Mouse (Mus musculus): Measurements from ENCODE around the gene Olfr430. TPM values are rescaled to one million over a fixed set of nuclear protein-coding genes. Genes with fewer than 3 reads are reported as not detected.
"Not testable (repeated sequence)": the region's sequence is repeated elsewhere in the genome, so short reads cannot be mapped to it uniquely, and the experiment has no call there.

Olfr430 gene
- not detected in 2 replicates for polyA plus RNA-seq (2014; fragmentation: Nextera tagmentation; extraction: Ambion mirVana)

DNA sequence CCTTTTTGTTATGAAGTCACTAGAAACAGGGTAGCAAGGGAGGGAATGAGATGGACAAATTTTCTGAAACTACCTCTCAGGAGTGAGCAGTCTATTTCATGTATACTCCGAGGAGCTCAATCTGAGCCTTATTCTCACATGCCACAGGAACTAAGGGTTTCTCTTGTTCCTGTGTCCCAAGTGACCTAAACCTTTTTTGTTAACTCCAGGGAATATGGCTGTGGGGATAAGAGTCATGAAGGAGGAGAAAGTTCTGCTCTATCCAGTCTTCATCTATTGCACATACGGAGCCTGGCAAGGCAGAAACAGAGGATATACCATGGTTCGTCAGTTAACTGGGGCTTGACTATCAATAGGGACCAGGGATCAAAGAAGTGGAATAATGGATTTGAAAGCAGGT lies at the start of gene Olfr430:
Gene Olfr430 (plus strand): TSS at position 301 of the 400 bp plus-strand sequence.
- 94% methylated on average over 3 of the region's 3 CpGs for WGBS
- H3K4me3 ChIP-seq (ENCODE audit: low read depth, low read length) = no peak within 1 kb of the TSS
- ATAC-seq (ENCODE audit: insufficient number of reproducible peaks, low FRiP score, low TSS enrichment, low read depth) (no peak), DNase-seq (ENCODE audit: low spot score) (no peak)
- H3K4me2 ChIP-seq (ENCODE audit: low read depth, severe bottlenecking) = no peak within 1 kb of the TSS
- no peaks in the 10 kb centered on the region for H3K9me3 ChIP-seq (ENCODE audit: control insufficient read depth, low read length)
- H3K27ac ChIP-seq (replicated peaks; ENCODE audit: low read depth, low read length) = no peak within 1 kb of the TSS
- no peaks in the 10 kb centered on the region for H3K27me3 ChIP-seq (ENCODE audit: control insufficient read depth, insufficient read depth, low read length)
- no peaks in the 10 kb centered on the region for H3K4me1 ChIP-seq (ENCODE audit: control insufficient read depth, insufficient read depth, low read length)
- no peaks in the 10 kb centered on the region for H3K36me3 ChIP-seq (ENCODE audit: control insufficient read depth, insufficient read depth, low read length)
- no peak within 1 kb of the TSS for H3K9ac ChIP-seq (ENCODE audit: low read length)

DNA sequence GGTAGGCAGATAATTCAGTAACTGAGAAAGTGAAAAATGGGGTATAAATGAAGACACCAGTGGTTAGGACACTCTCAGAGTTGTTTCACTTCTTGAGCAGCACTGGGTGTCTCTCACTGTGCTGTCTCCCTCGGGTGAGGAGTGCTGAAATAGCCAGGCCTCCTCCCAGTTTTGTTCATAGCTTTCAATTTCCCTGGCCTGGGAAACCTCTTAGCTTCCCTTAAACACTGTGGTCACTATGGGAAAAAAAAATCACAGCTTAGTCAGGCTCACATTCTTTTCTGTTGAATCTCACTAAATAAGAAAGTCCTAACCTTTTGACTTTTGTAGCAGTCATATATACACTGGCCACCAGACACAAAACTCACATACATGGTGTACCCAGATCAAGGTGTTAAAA lies 34.7 kb upstream of the Olfr430 start, which contains the start of gene Ifi205:
Gene Ifi205 (minus strand): TSS at position 113 of the 400 bp plus-strand sequence.
- no peak within 1 kb of the TSS for H3K27ac ChIP-seq (replicated peaks; ENCODE audit: low read depth, low read length)
- no peaks in the 10 kb centered on the region for H3K36me3 ChIP-seq (ENCODE audit: control insufficient read depth, insufficient read depth, low read length)
- WGBS = 50% methylated on average over 1 of the region's 1 CpGs

DNA sequence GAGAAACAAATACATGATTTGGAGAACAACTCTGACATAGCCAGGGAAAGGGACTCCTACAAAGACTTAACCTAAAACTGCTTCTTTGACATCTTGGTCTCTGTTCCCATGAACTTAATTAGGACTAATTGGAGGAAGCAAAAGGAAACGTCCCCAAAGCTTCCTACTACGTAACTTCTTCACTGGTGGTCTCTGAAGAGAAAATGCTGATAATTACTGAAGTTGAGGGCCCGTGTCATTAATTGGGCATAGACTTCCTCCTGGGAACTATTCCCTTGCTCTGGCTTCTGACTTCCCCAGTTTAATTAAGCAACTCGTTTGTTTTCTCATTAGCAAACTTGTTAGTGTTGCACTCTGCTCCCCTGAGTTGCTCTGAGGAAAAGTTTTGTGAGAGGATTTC lies 30.6 kb upstream of the Olfr430 start:
- DNase-seq (ENCODE audit: low spot score) = no peak
- H3K9ac ChIP-seq (ENCODE audit: low read length) = no peak overlapping the region
- no peak overlapping the region for H3K4me3 ChIP-seq (ENCODE audit: low read depth, low read length)
- H3K4me1 ChIP-seq (ENCODE audit: control insufficient read depth, insufficient read depth, low read length) = no peaks in the 10 kb centered on the region
- no peaks in the 10 kb centered on the region for H3K36me3 ChIP-seq (ENCODE audit: control insufficient read depth, insufficient read depth, low read length)
- no peak for ATAC-seq (ENCODE audit: insufficient number of reproducible peaks, low FRiP score, low TSS enrichment, low read depth)
- 33% methylated on average over 4 of the region's 4 CpGs for WGBS
- H3K27me3 ChIP-seq (ENCODE audit: control insufficient read depth, insufficient read depth, low read length) = no peaks in the 10 kb centered on the region
- no peaks in the 10 kb centered on the region for H3K9me3 ChIP-seq (ENCODE audit: control insufficient read depth, low read length)
- no peak overlapping the region for H3K4me2 ChIP-seq (ENCODE audit: low read depth, severe bottlenecking)
- H3K27ac ChIP-seq (replicated peaks; ENCODE audit: low read depth, low read length) = no peak overlapping the region

More for the DNA sequence above, 34.7 kb upstream of the Olfr430 start, which contains the start of gene Ifi205:
- no peaks in the 10 kb centered on the region for H3K4me1 ChIP-seq (ENCODE audit: control insufficient read depth, insufficient read depth, low read length)
- H3K4me3 ChIP-seq (ENCODE audit: low read depth, low read length) = no peak within 1 kb of the TSS
- no peak within 1 kb of the TSS for H3K4me2 ChIP-seq (ENCODE audit: low read depth, severe bottlenecking)
- no peak for ATAC-seq (ENCODE audit: insufficient number of reproducible peaks, low FRiP score, low TSS enrichment, low read depth)
- DNase-seq (ENCODE audit: low spot score) = no peak
- no peaks in the 10 kb centered on the region for H3K9me3 ChIP-seq (ENCODE audit: control insufficient read depth, low read length)
- no peaks in the 10 kb centered on the region for H3K27me3 ChIP-seq (ENCODE audit: control insufficient read depth, insufficient read depth, low read length)
- no peak within 1 kb of the TSS for H3K9ac ChIP-seq (ENCODE audit: low read length)

DNA sequence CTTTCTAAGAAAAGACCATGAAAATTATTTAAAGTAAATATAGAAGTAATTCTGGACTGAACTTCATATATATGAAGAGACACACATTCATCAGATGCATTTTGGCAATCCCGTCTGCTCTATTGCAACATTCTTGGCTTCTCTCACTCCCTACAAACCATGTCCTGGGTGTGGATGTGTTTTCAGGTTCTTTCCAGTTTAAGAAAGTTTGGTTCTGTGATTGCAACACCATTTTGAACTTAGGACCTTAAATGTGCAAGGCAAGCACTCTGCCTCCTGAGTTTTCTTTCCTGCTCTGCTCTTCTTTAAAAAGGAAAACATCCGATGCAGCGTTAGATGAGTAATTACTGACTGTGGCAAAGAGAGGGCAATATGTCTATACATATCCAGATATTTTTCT lies 27.9 kb upstream of the Olfr430 start:
- no peak for ATAC-seq (ENCODE audit: insufficient number of reproducible peaks, low FRiP score, low TSS enrichment, low read depth)

DNA sequence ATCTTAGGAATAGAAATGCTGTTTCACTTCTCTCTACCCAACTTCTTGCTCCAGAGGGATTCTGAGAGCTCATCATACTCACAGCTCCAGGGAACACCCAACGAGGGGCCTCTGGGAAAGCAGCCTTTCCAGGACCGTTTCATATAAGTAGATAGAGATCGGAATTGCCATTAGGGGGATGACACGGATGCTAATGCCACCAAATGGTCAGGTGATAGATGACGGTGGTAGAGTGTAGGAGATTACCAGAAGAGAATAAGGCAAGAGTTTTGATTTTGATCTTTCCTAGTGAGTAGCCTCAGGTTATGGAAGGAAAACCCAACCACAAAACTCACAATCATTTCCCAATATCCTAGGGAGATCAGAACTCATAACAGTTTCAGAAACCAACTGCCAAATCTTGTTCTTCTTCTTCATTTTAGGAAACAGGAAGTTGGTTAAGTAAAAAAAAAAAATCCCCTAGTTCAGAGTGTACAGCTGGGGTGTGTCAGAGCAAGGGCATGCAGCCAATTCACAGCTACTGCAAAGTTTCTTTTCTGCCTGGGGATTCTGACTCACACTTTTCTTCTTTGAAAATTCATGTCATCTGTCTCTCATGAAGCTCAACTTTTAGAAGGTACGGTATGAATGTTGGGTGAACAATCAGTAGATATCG lies 25.8 kb upstream of the Olfr430 start, which contains the start of gene Olfr433:
Gene Olfr433 (plus strand): TSS at position 183 of the 655 bp plus-strand sequence.
- H3K36me3 ChIP-seq (ENCODE audit: control insufficient read depth, insufficient read depth, low read length) = no peaks in the 10 kb centered on the region
- 79% methylated on average over 7 of the region's 7 CpGs for WGBS
- H3K9me3 ChIP-seq (ENCODE audit: control insufficient read depth, low read length) = no peaks in the 10 kb centered on the region
- no peak within 1 kb of the TSS for H3K27ac ChIP-seq (replicated peaks; ENCODE audit: low read depth, low read length)
- no peaks in the 10 kb centered on the region for H3K4me1 ChIP-seq (ENCODE audit: control insufficient read depth, insufficient read depth, low read length)
- no peak within 1 kb of the TSS for H3K9ac ChIP-seq (ENCODE audit: low read length)
- H3K4me2 ChIP-seq (ENCODE audit: low read depth, severe bottlenecking) = no peak within 1 kb of the TSS
- ATAC-seq (ENCODE audit: insufficient number of reproducible peaks, low FRiP score, low TSS enrichment, low read depth) (no peak), DNase-seq (ENCODE audit: low spot score) (no peak)
- no peak within 1 kb of the TSS for H3K4me3 ChIP-seq (ENCODE audit: low read depth, low read length)
- H3K27me3 ChIP-seq (ENCODE audit: control insufficient read depth, insufficient read depth, low read length) = no peaks in the 10 kb centered on the region

More for the DNA sequence above, 27.9 kb upstream of the Olfr430 start:
- no peak overlapping the region for H3K9ac ChIP-seq (ENCODE audit: low read length)
- no peaks in the 10 kb centered on the region for H3K4me1 ChIP-seq (ENCODE audit: control insufficient read depth, insufficient read depth, low read length)
- H3K4me2 ChIP-seq (ENCODE audit: low read depth, severe bottlenecking) = no peak overlapping the region
- H3K27me3 ChIP-seq (ENCODE audit: control insufficient read depth, insufficient read depth, low read length) = no peaks in the 10 kb centered on the region
- WGBS = 90% methylated on average over 3 of the region's 3 CpGs
- no peak overlapping the region for H3K4me3 ChIP-seq (ENCODE audit: low read depth, low read length)
- no peak overlapping the region for H3K27ac ChIP-seq (replicated peaks; ENCODE audit: low read depth, low read length)
- H3K36me3 ChIP-seq (ENCODE audit: control insufficient read depth, insufficient read depth, low read length) = no peaks in the 10 kb centered on the region
- no peak for DNase-seq (ENCODE audit: low spot score)
- no peaks in the 10 kb centered on the region for H3K9me3 ChIP-seq (ENCODE audit: control insufficient read depth, low read length)

DNA sequence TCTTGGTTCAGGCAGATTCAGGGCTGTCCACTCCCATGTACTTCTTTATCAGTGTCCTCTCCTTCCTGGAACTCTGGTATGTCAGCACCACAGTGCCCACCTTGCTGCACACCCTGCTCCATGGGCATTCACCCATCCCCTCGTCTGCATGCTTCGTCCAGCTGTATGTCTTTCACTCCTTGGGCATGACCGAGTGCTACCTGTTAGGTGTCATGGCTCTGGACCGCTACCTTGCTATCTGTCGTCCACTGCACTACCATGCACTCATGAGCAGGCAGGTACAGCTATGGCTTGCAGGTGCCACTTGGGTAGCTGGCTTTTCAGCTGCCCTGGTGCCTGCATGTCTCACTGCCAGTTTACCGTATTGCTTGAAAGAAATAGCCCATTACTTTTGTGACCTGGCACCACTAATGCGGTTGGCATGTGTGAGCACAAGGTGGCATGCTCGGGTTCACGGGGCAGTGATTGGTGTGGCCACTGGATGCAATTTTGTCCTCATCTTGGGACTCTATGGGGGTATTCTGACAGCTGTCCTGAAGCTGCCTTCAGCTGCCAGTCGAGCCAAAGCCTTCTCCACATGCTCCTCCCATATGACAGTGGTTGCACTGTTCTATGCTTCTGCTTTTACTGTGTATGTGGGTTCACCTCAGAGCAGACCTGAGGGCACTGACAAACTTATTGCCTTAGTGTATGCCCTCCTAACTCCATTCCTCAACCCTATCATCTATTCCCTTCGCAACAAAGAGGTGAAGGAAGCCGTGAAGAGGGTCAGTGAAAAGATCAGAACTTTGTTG lies 24.1 kb upstream of the Olfr430 start:
- ATAC-seq (ENCODE audit: insufficient number of reproducible peaks, low FRiP score, low TSS enrichment, low read depth); H3K4me2 ChIP-seq (ENCODE audit: low read depth, severe bottlenecking); H3K9me3 ChIP-seq (ENCODE audit: control insufficient read depth, low read length); H3K27ac ChIP-seq (replicated peaks; ENCODE audit: low read depth, low read length); H3K4me3 ChIP-seq (ENCODE audit: low read depth, low read length); DNase-seq (ENCODE audit: low spot score); H3K9ac ChIP-seq (ENCODE audit: low read length); H3K4me1 ChIP-seq (ENCODE audit: control insufficient read depth, insufficient read depth, low read length); H3K36me3 ChIP-seq (ENCODE audit: control insufficient read depth, insufficient read depth, low read length); H3K27me3 ChIP-seq (ENCODE audit: control insufficient read depth, insufficient read depth, low read length): not testable (repeated sequence)
- 90% methylated on average over 12 of the region's 12 CpGs for WGBS

DNA sequence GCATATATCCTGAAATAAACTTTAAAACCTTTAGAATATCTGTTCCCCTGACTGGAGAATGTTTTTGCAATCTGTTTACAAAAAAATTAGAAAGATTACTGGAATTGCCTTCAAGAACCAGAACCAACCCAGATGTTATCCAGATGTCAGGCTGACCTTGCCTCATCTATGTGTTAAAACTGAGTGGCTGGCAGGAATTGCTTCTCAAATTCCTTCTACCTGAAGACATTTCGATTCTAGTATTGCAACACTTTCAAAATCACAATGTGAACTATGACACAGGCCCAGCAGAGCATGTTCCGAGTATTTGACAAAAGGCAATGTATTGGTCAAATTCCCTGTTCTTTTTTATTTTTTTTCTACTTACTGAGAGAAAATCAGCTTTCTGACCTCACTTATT lies 22.0 kb upstream of the Olfr430 start:
- Histone ChIP-seq H3K4me1 (ENCODE audit: control insufficient read depth, insufficient read depth, low read length) (no peaks in the 10 kb centered on the region), H3K4me2 (ENCODE audit: low read depth, severe bottlenecking) (no peak overlapping the region), H3K9ac (ENCODE audit: low read length) (no peak overlapping the region), H3K27ac (replicated peaks; ENCODE audit: low read depth, low read length) (no peak overlapping the region), H3K36me3 (ENCODE audit: control insufficient read depth, insufficient read depth, low read length) (no peaks in the 10 kb centered on the region), H3K27me3 (ENCODE audit: control insufficient read depth, insufficient read depth, low read length) (no peaks in the 10 kb centered on the region), H3K4me3 (ENCODE audit: low read depth, low read length) (no peak overlapping the region), H3K9me3 (ENCODE audit: control insufficient read depth, low read length) (no peaks in the 10 kb centered on the region)
- WGBS = 71% methylated on average over 2 of the region's 2 CpGs
- DNase-seq (ENCODE audit: low spot score) = no peak
- no peak for ATAC-seq (ENCODE audit: insufficient number of reproducible peaks, low FRiP score, low TSS enrichment, low read depth)

DNA sequence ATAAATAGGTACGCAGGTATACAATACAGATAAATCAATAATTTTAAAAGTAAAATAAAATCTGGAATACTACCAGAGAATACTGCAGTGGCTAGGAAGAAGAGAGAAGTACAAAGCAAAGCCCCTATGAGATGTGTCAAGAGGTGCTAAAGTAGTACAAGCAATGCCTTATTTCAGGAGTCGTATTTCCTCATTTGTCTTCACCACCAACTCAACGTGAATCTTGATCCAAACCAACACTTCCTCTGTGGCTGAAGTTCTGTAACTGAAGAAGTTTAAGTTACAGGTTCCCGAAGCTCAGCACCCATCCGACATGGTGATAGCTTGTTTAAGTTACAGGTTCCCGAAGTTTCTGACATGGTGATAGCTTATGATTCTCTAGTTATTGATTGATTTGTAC lies 18.2 kb upstream of the Olfr430 start:
- H3K4me2 ChIP-seq (ENCODE audit: low read depth, severe bottlenecking); H3K9me3 ChIP-seq (ENCODE audit: control insufficient read depth, low read length); H3K4me3 ChIP-seq (ENCODE audit: low read depth, low read length); H3K27me3 ChIP-seq (ENCODE audit: control insufficient read depth, insufficient read depth, low read length); H3K4me1 ChIP-seq (ENCODE audit: control insufficient read depth, insufficient read depth, low read length); H3K9ac ChIP-seq (ENCODE audit: low read length); ATAC-seq (ENCODE audit: insufficient number of reproducible peaks, low FRiP score, low TSS enrichment, low read depth); H3K36me3 ChIP-seq (ENCODE audit: control insufficient read depth, insufficient read depth, low read length); H3K27ac ChIP-seq (replicated peaks; ENCODE audit: low read depth, low read length); DNase-seq (ENCODE audit: low spot score): not testable (repeated sequence)
- 76% methylated on average over 6 of the region's 6 CpGs for WGBS
